Mouse (Mus musculus) limb, embryonic 15.5 days (tissue): ENCODE results near the gene Arhgap5. TPM values are rescaled to one million over a fixed set of nuclear protein-coding genes. Genes with fewer than 3 reads are reported as not detected.

Experiments
- ATAC-seq: fragments of 200-750 bp; cut with Nextera tagmentation; 2 replicates; pipeline ENCODE4 v1.8.0; 2017; ENCODE audit warnings: low read depth, moderate TSS enrichment; ENCODE audit not compliant: insufficient number of reproducible peaks, low FRiP score, low TSS enrichment
- H3K27ac ChIP-seq: fragments of 300-500 bp; sonication (generic); 2 replicates; pipeline ENCODE4 v1.5.1; 2015; ENCODE audit warnings: moderate library complexity, mild to moderate bottlenecking, inconsistent platforms
- H3K27me3 ChIP-seq: fragments of 300-500 bp; sonication (generic); 2 replicates; pipeline ENCODE4 v1.6.1; 2015; ENCODE audit warnings: inconsistent platforms
- H3K36me3 ChIP-seq: fragments of 300-500 bp; sonication (generic); 2 replicates; pipeline ENCODE4 v1.6.1; 2015; ENCODE audit warnings: inconsistent platforms
- H3K4me1 ChIP-seq: fragments of 300-500 bp; sonication (generic); 2 replicates; pipeline ENCODE4 v1.6.1; 2015; ENCODE audit warnings: inconsistent platforms
- H3K4me2 ChIP-seq: fragments of 300-500 bp; sonication (generic); 2 replicates; pipeline ENCODE4 v1.6.1; 2015; ENCODE audit warnings: mild to moderate bottlenecking, inconsistent platforms
- H3K4me3 ChIP-seq: fragments of 300-500 bp; sonication (generic); 2 replicates; pipeline ENCODE4 v1.5.1; 2015; ENCODE audit warnings: mild to moderate bottlenecking, inconsistent platforms
- H3K9ac ChIP-seq: fragments of 300-500 bp; sonication (generic); 2 replicates; pipeline ENCODE4 v1.6.1; 2015; ENCODE audit warnings: inconsistent platforms
- H3K9me3 ChIP-seq: fragments of 300-500 bp; sonication (generic); 2 replicates; pipeline ENCODE4 v1.6.1; 2016; ENCODE audit warnings: inconsistent platforms
- WGBS: fragments of 180-500 bp; shearing (Covaris S2); methylation state at CpG from one replicate; pipeline ENCODE4 v1.1.7; 2015; 5-methylcytosine and 5-hydroxymethylcytosine counted together
- polyA plus RNA-seq: library from polyadenylated mRNA; unstranded; fragments of >200 nt; fragmentation: Nextera tagmentation; extraction: Ambion mirVana; gene quantifications from 2 replicates; pipeline ENCODE4 v1.2.1, GENCODE M21; 2015

The Arhgap5 gene
- polyA plus RNA-seq, 1 experiment from 2014 or later, result 42.5 TPM

DNA sequence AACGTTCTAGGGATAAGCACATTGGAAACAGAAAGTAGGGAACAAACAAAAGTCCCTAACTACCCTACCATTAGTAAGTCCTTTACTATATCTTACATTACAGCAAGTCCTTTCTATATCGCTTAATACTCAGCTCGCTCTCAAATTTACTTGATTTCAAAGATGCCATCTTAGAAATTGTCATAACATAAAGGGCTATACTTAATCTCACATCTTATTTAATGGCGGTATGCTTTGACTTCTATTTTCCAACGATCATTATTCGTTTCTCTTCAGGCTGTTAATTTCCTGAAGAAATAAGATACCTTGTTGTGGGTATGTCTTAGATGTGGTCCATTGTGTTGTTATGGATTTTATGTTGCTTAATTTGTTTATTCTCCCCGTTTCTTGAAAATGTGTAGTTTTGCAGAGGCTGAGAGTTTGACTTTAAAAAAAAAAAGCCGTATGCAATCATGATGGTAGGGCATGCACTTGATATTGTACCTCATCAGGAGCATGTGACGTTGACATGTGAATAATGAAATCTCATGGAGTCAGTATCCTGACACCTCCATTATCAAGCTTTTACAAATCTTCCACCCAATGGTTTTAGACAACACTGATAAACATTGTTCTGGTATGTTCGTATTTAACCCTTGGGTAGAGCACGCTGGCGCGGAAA, 101.3 kb downstream of the Arhgap5 start:
- Histone ChIP-seq H3K36me3 (no peaks in the 10 kb centered on the region), H3K9ac (no peak overlapping the region), H3K4me1 (peaks cover 10% of the 10 kb centered on the region), H3K4me3 (peak overlapping the region; percentile 75), H3K9me3 (no peaks in the 10 kb centered on the region), H3K4me2 (peak overlapping the region; percentile 83), H3K27me3 (no peaks in the 10 kb centered on the region), H3K27ac (peak overlapping the region; percentile 95)
- WGBS, result 48% methylated on average over 13 of the region's 13 CpGs
- no peak for ATAC-seq

DNA sequence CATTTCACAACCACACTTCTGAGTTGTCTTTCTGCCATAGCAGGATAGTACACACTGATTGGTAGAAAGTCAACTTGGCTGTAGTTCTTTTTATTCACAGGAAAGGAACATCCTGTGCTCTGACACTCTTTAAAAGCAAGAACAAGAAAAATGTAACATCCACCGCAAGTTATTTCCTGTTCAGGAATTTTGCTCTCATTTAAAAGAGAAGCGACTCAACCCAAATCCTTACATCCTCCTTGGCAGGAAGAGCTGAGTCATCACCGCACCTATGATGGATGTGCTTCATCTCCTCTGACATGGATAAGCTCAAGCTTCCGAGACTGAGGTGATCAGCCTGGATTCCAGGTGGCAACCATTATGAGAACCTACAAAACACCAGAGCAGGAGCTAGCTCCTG, 103.6 kb downstream of the Arhgap5 start:
- no peak overlapping the region for H3K9ac ChIP-seq
- WGBS, result 50% methylated on average over 4 of the region's 4 CpGs
- H3K4me1 ChIP-seq, result peaks cover 6% of the 10 kb centered on the region
- no peaks in the 10 kb centered on the region for H3K36me3 ChIP-seq
- no peak for ATAC-seq
- no peak overlapping the region for H3K4me2 ChIP-seq
- no peaks in the 10 kb centered on the region for H3K27me3 ChIP-seq
- H3K9me3 ChIP-seq, result no peaks in the 10 kb centered on the region
- H3K27ac ChIP-seq, result no peak overlapping the region
- H3K4me3 ChIP-seq, result no peak overlapping the region

DNA sequence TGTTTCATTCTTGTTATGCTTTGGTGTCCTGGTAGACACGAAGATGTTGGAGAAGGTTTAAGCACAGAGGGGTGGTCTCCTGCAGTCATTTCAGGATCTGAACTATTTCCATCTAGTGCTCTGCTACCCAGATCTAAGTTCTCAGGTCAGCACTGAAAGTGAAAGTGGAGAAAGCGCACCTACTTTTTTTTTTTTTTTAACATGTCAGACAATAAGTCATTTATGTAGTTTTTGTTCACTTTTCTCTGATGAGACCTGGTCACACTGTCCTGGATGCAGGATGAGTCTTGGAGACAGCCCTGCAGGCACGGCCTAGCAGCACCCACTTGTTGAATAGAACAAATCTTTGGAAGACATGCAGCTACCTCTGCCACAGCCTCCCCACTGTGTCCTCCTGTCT, 111.9 kb downstream of the Arhgap5 start:
- H3K27ac ChIP-seq, result no peak overlapping the region
- no peaks in the 10 kb centered on the region for H3K9me3 ChIP-seq
- H3K27me3 ChIP-seq, result no peaks in the 10 kb centered on the region
- no peak for ATAC-seq
- no peak overlapping the region for H3K4me2 ChIP-seq
- H3K36me3 ChIP-seq, result no peaks in the 10 kb centered on the region
- H3K9ac ChIP-seq, result no peak overlapping the region
- H3K4me3 ChIP-seq, result no peak overlapping the region
- no peaks in the 10 kb centered on the region for H3K4me1 ChIP-seq
- WGBS, result 72% methylated on average over 3 of the region's 3 CpGs

DNA sequence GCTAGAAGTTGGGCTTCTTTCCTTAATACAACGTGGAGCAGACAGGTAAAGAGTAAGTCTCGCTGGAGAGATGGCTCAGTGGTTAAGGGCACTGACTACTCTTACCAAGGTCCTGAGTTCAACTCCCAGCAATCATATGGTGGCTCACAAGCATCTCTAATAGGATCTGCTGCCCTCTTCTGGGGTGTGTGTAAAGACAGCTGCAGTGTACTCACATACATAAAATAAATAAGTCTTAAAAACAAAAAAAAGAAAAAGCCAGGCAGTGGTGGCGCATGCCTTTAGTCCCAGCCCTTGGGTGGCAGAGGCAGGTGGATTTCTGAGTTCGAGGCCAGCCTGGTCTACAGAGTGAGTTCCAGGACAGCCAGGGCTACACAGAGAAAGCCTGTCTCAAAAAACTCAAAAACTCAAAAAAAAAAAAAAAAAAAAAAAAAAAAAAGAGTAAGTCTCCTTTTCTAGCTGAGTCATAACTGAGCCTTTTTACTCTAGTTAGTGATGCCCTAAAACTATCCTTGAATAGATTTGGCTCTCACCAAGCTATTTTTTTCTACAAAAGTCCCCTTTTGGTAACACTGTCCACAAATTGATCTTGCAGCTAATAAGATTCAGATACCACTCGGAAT, 114.8 kb downstream of the Arhgap5 start:
- Histone ChIP-seq H3K9ac (no peak overlapping the region), H3K36me3 (no peaks in the 10 kb centered on the region), H3K27me3 (no peaks in the 10 kb centered on the region), H3K9me3 (no peaks in the 10 kb centered on the region), H3K4me1 (no peaks in the 10 kb centered on the region), H3K27ac (no peak overlapping the region), H3K4me3 (no peak overlapping the region), H3K4me2 (no peak overlapping the region)
- WGBS, result 73% methylated on average over 5 of the region's 5 CpGs
- no peak for ATAC-seq

DNA sequence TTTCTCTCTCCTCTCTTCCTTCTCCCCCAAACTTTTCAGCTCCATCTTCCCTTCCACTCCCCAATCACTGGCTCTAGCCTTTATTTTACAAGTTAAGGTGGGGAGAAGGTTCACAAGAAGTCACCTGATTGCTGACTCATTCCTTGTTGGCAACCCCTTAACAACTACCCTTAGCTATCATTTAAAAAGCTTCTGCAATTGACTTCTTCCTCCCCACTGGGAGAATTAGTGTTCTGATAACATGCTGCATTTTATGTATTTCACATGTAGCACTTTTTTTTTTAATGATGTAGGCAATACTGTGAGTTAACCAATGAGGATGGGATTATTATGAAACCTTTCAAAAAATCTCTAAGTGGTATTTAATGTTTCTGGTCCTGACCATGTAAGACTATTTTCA, 115.9 kb downstream of the Arhgap5 start:
- H3K27ac ChIP-seq, result no peak overlapping the region
- no peaks in the 10 kb centered on the region for H3K9me3 ChIP-seq
- no peak overlapping the region for H3K9ac ChIP-seq
- H3K4me3 ChIP-seq, result no peak overlapping the region
- no peaks in the 10 kb centered on the region for H3K4me1 ChIP-seq
- no peak for ATAC-seq
- no peaks in the 10 kb centered on the region for H3K27me3 ChIP-seq
- no peak overlapping the region for H3K4me2 ChIP-seq
- no peaks in the 10 kb centered on the region for H3K36me3 ChIP-seq

Other genes with a start within 250 kb of the Arhgap5 start
- 1.3 and 2.3 TPM in 2 replicates for gene Akap6, start 195.4 kb downstream of the Arhgap5 start, polyA plus RNA-seq